ENCODE assay signal across 8 mouse cellular contexts in the genomic region with DNA sequence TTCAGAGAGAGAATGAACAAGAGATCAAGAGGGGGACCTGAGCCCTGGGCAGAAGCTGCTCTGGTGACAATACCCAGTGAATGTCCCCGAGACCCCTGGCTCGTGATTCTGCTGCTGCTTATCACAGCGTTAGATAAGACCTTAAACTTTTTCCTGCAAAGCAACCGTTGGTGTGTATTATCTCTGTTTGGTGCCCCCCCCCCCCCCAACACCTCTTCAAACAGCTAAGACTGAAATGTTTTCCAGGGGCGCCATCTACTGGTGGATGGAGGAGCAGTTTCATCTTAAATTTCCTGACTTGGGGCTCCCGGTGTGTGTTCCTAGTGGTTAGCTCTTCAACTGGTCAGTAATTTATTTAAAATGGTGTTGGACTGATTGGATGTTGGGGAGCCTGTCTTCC. TPM values are rescaled to one million over a fixed set of nuclear protein-coding genes. Genes with fewer than 3 reads are reported as not detected.
DNase-seq lines count a peak whose midpoint lies in the region; ATAC-seq and TF ChIP-seq lines count a peak whose summit lies in the region.

No protein-coding gene starts in this region.

- TF ChIP-seq CTCF in gastrocnemius, adult 2 months (IDR thresholded peaks at IDR 0.05): peak; percentile 76
- TF ChIP-seq CTCF in spleen, adult 2 months (IDR thresholded peaks at IDR 0.05; ENCODE audit: extremely low read depth, insufficient read depth, insufficient read length, insufficient replicate concordance): peak; percentile 43; the same call in 1 of the 2 replicates

- H3K27ac ChIP-seq in gastrocnemius, adult 2 months: no peak overlapping the region
- H3K27ac ChIP-seq in spleen, adult 2 months (ENCODE audit: insufficient read depth, low read length): no peak overlapping the region

- no peak for ATAC-seq in cerebellum, adult (ENCODE audit: insufficient number of reproducible peaks, low FRiP score, low TSS enrichment)

- peak; percentile 80 to 88 for DNase-seq in cerebellum, adult 18-20 months
- peak; percentile 85 for DNase-seq in A20 (ENCODE audit: low read depth, low spot score)
- DNase-seq in brain, adult 2 months (ENCODE audit: low read depth, low spot score): peak; percentile 91
- DNase-seq in gastrocnemius, adult 2 months: peak; percentile 77
- DNase-seq in layer of hippocampus, adult 9-11 months: peak; percentile 62
- DNase-seq in lung, postnatal 10 days: peak; percentile 88
- peak; percentile 66 to 75 for DNase-seq in spleen, adult 2 months (ENCODE audit: low read depth in 1 of 2, low spot score in 2 of 2)

- H3K27me3 ChIP-seq in spleen, adult 2 months (ENCODE audit: control insufficient read depth, insufficient read depth, low read length): no peaks in the 10 kb centered on the region

- 4% methylated on average over 6 of the region's 6 CpGs for WGBS in spleen, adult 2 months

- intact Hi-C loops in gastrocnemius, adult 2 months (cut with DNase I): loop anchor here (1.0 kb wide), 2 partner anchors 35 to 59 kb away; no protein-coding TSS in a partner anchor

- H3K4me1 ChIP-seq in spleen, adult 2 months (ENCODE audit: control insufficient read depth, insufficient read depth, insufficient read length): peaks cover 4% of the 10 kb centered on the region; the same call in 1 of the 2 replicates

- H3K36me3 ChIP-seq in spleen, adult 2 months (ENCODE audit: control insufficient read depth, insufficient read depth, low read length): no peaks in the 10 kb centered on the region

- no peak for TF ChIP-seq POLR2A in spleen, adult 2 months (IDR thresholded peaks at IDR 0.05; ENCODE audit: low read depth, low read length)

- no peak overlapping the region for H3K4me3 ChIP-seq in gastrocnemius, adult 2 months
- H3K4me3 ChIP-seq in spleen, adult 2 months (ENCODE audit: extremely low read depth, insufficient read depth, insufficient read length): no peak overlapping the region

RNA-seq across cellular contexts. Expression of a gene that starts 2.2 kb away (rescaled TPM):
- total RNA-seq in gastrocnemius, adult 2 months (2021): 1 to 10 TPM; 1.0 to 1.3 TPM
- polyA plus RNA-seq in spleen, adult 2 months (2012; rRNA removed): 41.9 and 45.0 TPM in 2 replicates

RNA-seq across cellular contexts. Expression of a gene that starts 35.0 kb away (rescaled TPM):
- not detected for total RNA-seq in gastrocnemius, adult 2 months (2021)
- polyA plus RNA-seq in spleen, adult 2 months (2012; rRNA removed): 0.08 and 0.15 TPM in 2 replicates

RNA-seq across cellular contexts. Expression of a gene that starts 39.9 kb away (rescaled TPM):
- 10 to 100 TPM in 1 of 2 experiments, 1 to 10 TPM in 1; 8.8 to 18.7 TPM for total RNA-seq in gastrocnemius, adult 2 months (2021)
- polyA plus RNA-seq in spleen, adult 2 months (2012; rRNA removed): 54.1 and 68.9 TPM in 2 replicates
